Mouse (Mus musculus) bone marrow macrophage, adult 2 months (primary cell): Measurements from ENCODE around the gene S100a10.

ENCODE experiments used
- CTCF ChIP-seq: IDR thresholded peaks from 2 replicates; pipeline ENCODE4 v1.5.1; 2012; ENCODE audit warnings: low read depth, mild to moderate bottlenecking, low read length, moderate library complexity
- POLR2A ChIP-seq: IDR thresholded peaks from 2 replicates; pipeline ENCODE4 v1.6.1; 2012; ENCODE audit warnings: mild to moderate bottlenecking, low read depth, low read length, borderline replicate concordance

- TF ChIP-seq CTCF (no peak), POLR2A (no peak)
These were observed 28.2 kb downstream of the S100a10 start for GRCm38 (mm10) chr3:93583056-93583455.
